Mouse (Mus musculus) kidney, adult 2 months (tissue): ENCODE measurements around the gene Tardbp.

ENCODE experiments used
- CTCF ChIP-seq: fragments of 200-500 bp; conservative IDR thresholded peaks from 2 replicates; pipeline ENCODE4 v1.5.1; 2011; ENCODE audit warnings: low read depth, mild to moderate bottlenecking, control low read depth, low read length, moderate library complexity, mixed read lengths; ENCODE audit not compliant: insufficient read depth, insufficient read length
- POLR2A ChIP-seq: fragments of 200-500 bp; IDR thresholded peaks from one replicate; pipeline ENCODE4 v1.6.1; 2011; ENCODE audit warnings: low read depth, low read length, control low read depth

DNA sequence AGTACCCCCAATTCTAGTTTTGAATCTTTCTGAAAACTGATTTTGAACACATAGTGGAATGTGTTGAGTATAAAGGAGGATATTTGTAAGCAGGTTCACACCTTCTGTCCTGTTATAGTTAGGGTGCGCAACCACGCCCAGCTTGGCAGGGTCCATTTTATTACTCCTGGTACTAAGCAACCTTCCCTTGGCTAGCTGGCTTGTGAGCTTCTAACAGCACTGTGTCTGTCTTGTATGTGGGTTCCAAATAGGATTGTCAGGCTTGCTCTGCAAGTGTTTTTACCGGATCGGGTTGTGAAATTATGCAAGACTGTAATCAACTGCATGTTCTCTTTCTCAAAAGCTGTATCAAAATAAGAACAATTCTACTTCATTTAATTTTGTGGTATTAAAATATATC, 4.3 kb downstream of the Tardbp start:
- no peak for TF ChIP-seq CTCF
- no peak for TF ChIP-seq POLR2A
